In the genomic region with DNA sequence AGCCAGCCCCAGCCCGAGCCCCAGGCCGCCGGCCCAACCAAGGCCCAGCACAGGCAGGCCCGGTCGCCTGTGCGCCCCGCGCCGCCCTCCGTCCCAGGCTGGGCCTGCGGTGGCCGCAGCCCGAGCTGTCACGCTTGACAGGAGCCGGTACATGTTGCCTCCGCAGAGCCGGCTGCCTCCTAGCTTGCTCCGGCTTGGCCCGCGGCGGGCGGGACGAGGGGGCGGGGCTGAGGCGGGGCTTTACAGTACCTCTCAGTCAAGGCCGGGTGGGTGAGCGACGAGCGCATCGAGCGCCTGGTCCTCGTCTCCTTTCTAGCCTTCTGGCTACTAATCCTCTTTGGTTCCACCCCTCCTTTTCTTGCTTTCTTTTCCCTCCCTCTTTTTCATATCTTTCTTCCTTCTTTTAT, we compare ENCODE assay signal across 8 mouse cellular contexts. TPM values are rescaled to one million over a fixed set of nuclear protein-coding genes. Genes with fewer than 3 reads are reported as not detected.
A peak's percentile ranks its signal among the peaks of the same experiment; 100 is the strongest.
DNase-seq lines count a peak whose midpoint lies in the region; ATAC-seq and TF ChIP-seq lines count a peak whose summit lies in the region.

A gene (minus strand): TSS at position 246 of the 407 bp plus-strand sequence.

- peak; percentile 75 for DNase-seq in ES-E14 (ENCODE audit: low read depth, low spot score)
- peak; percentile 96 for DNase-seq in cerebellum, adult 11-12 months
- DNase-seq in heart, postnatal 36 days: peak; percentile 89 to 95
- DNase-seq in layer of hippocampus, adult 8-10 months (ENCODE audit: low spot score in 2 of 2): peak; percentile 90 to 91
- DNase-seq in ovary, adult 18-20 months (ENCODE audit: low spot score): peak; percentile 89
- DNase-seq in thymus, postnatal 0 days (ENCODE audit: low spot score): peak; percentile 88

- peak within 1 kb of the TSS; percentile 88 to 89 for H3K4me3 ChIP-seq in ES-E14 (ENCODE audit: insufficient read depth in 1 of 2, low read depth in 1 of 2, low read length in 2 of 2, poor library complexity in 1 of 2, severe bottlenecking in 1 of 2)
- H3K4me3 ChIP-seq in forebrain, embryonic 16.5 days (replicated peaks; ENCODE audit: low read length): peak within 1 kb of the TSS; percentile 94
- peak within 1 kb of the TSS; percentile 92 for H3K4me3 ChIP-seq in lung, embryonic 15.5 days

- peaks cover 0 to 2% of the 10 kb centered on the region in 2 experiments; a peak in 2 of 4 replicates for H3K4me1 ChIP-seq in ES-E14 (ENCODE audit: control insufficient read depth in 2 of 2, insufficient read depth in 2 of 2, low read length in 2 of 2, poor library complexity in 1 of 2)
- H3K4me1 ChIP-seq in forebrain, embryonic 16.5 days (replicated peaks; ENCODE audit: control insufficient read depth, insufficient read depth, low read length): peaks cover 8% of the 10 kb centered on the region
- H3K4me1 ChIP-seq in lung, embryonic 15.5 days: peaks cover 6% of the 10 kb centered on the region

- intact Hi-C loops in heart, postnatal 36 days (cut with DNase I): loop anchor here (2.0 to 5.0 kb wide), 2 partner anchors 28 to 463 kb away; a partner anchor contains a TSS

- under 1% methylated on average over 31 of the region's 32 CpGs for WGBS in forebrain, embryonic 16.5 days
- WGBS in lung, embryonic 15.5 days: under 1% methylated on average over 29 of the region's 32 CpGs

- H3K27me3 ChIP-seq in forebrain, embryonic 16.5 days (replicated peaks; ENCODE audit: control insufficient read depth, insufficient read depth, low read length): no peaks in the 10 kb centered on the region
- H3K27me3 ChIP-seq in lung, embryonic 15.5 days: no peaks in the 10 kb centered on the region

- H3K4me2 ChIP-seq in forebrain, embryonic 16.5 days (ENCODE audit: low read length): peak within 1 kb of the TSS; percentile 58
- peak within 1 kb of the TSS; percentile 92 for H3K4me2 ChIP-seq in lung, embryonic 15.5 days

- no peaks in the 10 kb centered on the region for H3K36me3 ChIP-seq in ES-E14 (ENCODE audit: control insufficient read depth, insufficient read depth, low read length, poor library complexity, severe bottlenecking)
- H3K36me3 ChIP-seq in forebrain, embryonic 16.5 days (ENCODE audit: control insufficient read depth, insufficient read depth): no peaks in the 10 kb centered on the region
- H3K36me3 ChIP-seq in lung, embryonic 15.5 days: no peaks in the 10 kb centered on the region

- ATAC-seq in forebrain, embryonic 16.5 days: peak; percentile 99
- ATAC-seq in lung, embryonic 15.5 days (ENCODE audit: borderline replicate concordance, extremely low read depth, low FRiP score, low TSS enrichment): peak; percentile 98

- no peak within 1 kb of the TSS for H3K27ac ChIP-seq in ES-E14 (ENCODE audit: insufficient read depth, low read depth, low read length, poor library complexity, severe bottlenecking)
- H3K27ac ChIP-seq in forebrain, embryonic 16.5 days (ENCODE audit: low read length): peak within 1 kb of the TSS; percentile 84
- H3K27ac ChIP-seq in lung, embryonic 15.5 days: peak within 1 kb of the TSS; percentile 91

- H3K9me3 ChIP-seq in ES-E14 (ENCODE audit: control insufficient read depth, insufficient read depth, low read depth, low read length): no peaks in the 10 kb centered on the region
- H3K9me3 ChIP-seq in forebrain, embryonic 16.5 days (ENCODE audit: control insufficient read depth, low read length): no peaks in the 10 kb centered on the region
- no peaks in the 10 kb centered on the region for H3K9me3 ChIP-seq in lung, embryonic 15.5 days

- H3K9ac ChIP-seq in ES-E14 (ENCODE audit: insufficient read depth, low read depth, low read length, poor library complexity, severe bottlenecking): peak within 1 kb of the TSS; percentile 81
- H3K9ac ChIP-seq in forebrain, embryonic 16.5 days (replicated peaks; ENCODE audit: low read depth, low read length): peak within 1 kb of the TSS; percentile 85
- H3K9ac ChIP-seq in lung, embryonic 15.5 days: peak within 1 kb of the TSS; percentile 75

- in situ Hi-C loops in ES-E14 (cut with MboI; ENCODE audit: low sequenced_read_pairs in 2 of 2, unreplicated experiment in 2 of 2): no loop called here

TF ChIP-seq in ES-E14, 5 proteins besides CTCF, POLR2A, EP300 and RAD21:
- TF ChIP-seq ZNF384 (IDR thresholded peaks at IDR 0.05; ENCODE audit: low read depth, low read length) (no peak), MAFK (IDR thresholded peaks at IDR 0.05; ENCODE audit: insufficient read depth, low read depth, low read length) (no peak), CHD2 (IDR thresholded peaks at IDR 0.05; ENCODE audit: low read depth, low read length) (no peak), ZC3H11A (IDR thresholded peaks at IDR 0.05; ENCODE audit: borderline replicate concordance, low read depth, low read length) (no peak), HCFC1 (IDR thresholded peaks at IDR 0.05; ENCODE audit: borderline replicate concordance, insufficient read depth, low read length) (no peak)

RNA-seq across cellular contexts. Expression of the gene that starts here (rescaled TPM):
- total RNA-seq in ES-E14 (2012; rRNA removed): 7.0 and 10.0 TPM in 2 replicates
- 9.0 and 9.6 TPM in 2 replicates for polyA plus RNA-seq in forebrain, embryonic 16.5 days (2015; fragmentation: Nextera tagmentation; extraction: Ambion mirVana)
- total RNA-seq in heart, postnatal 36 days (2021): 10 to 100 TPM; 21.5 to 23.9 TPM
- 10 to 100 TPM; 13.8 to 17.4 (median 16.6) TPM for total RNA-seq in layer of hippocampus, adult 8-10 months (2022)
- 6.7 and 7.2 TPM in 2 replicates for polyA plus RNA-seq in lung, embryonic 15.5 days (2015; fragmentation: Nextera tagmentation; extraction: Ambion mirVana)
- polyA plus RNA-seq in thymus, postnatal 0 days (2015; fragmentation: Nextera tagmentation; extraction: Ambion mirVana): 9.8 and 10.9 TPM in 2 replicates
